Mouse (Mus musculus) bone marrow macrophage, adult 2 months (primary cell): ENCODE data around the gene Atp13a2.

Source experiments
- CTCF ChIP-seq: IDR thresholded peaks from 2 replicates; pipeline ENCODE4 v1.5.1; 2012; ENCODE audit warnings: low read depth, mild to moderate bottlenecking, low read length, moderate library complexity
- POLR2A ChIP-seq: IDR thresholded peaks from 2 replicates; pipeline ENCODE4 v1.6.1; 2012; ENCODE audit warnings: mild to moderate bottlenecking, low read depth, low read length, borderline replicate concordance

GRCm38 (mm10) chr4:140959715-140960479 is 26.8 kb upstream of the Atp13a2 start:
- TF ChIP-seq POLR2A (no peak), CTCF (no peak)
